Mouse (Mus musculus): ENCODE data around the gene Enpp6. TPM values are rescaled to one million over a fixed set of nuclear protein-coding genes. Genes with fewer than 3 reads are reported as not detected.

The Enpp6 gene
- polyA plus RNA-seq, 2 experiments = 0.17 to 0.20 TPM

DNA sequence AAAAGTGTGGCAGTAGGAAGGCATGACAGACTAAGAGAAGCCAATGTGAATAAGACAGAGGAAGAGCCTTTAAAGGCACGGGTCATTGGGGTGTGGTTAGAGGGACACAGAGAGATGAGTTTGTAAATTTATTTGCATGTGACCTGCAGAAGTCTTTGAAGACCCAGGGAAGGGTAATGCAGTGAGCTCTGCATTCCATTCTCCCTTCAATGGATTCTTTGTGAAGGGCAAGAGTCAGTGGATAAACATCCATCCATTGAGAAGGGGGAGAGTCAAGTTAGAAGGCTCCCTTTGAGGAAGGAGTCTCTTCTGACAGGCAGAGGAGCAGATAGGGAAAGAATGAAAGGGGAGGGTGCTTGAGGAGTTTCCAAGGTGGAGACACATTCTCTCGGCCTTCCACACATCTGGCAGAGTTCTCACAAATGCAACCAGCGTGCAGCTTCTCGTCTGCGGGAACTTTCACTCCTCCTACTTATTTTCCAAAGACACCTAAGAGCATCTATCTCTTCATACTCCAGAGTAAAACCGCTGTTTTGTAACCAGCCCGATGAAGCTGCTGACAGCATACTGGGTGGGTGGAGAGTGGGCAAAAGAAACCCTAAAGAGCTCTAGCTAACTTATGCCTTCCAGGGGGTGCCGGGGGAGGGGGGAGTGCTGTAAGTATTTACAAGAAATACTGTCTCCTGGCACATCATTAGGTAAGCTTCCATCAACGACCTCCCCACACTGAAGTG is 9.4 kb downstream of the Enpp6 start:
- Histone ChIP-seq H3K27me3 (ENCODE audit: control insufficient read depth, insufficient read depth, low read length) (no peaks in the 10 kb centered on the region), H3K27ac (no peak overlapping the region), H3K4me1 (replicated peaks; ENCODE audit: control insufficient read depth in 2 of 2, insufficient read depth in 2 of 2, low read length in 1 of 2) (no peaks in the 10 kb centered on the region), H3K36me3 (replicated peaks; ENCODE audit: control insufficient read depth, insufficient read depth, low read depth) (no peaks in the 10 kb centered on the region), H3K9ac (replicated peaks) (no peak overlapping the region), H3K4me2 (ENCODE audit: low read depth) (no peak overlapping the region), H3K4me3 (ENCODE audit: insufficient read depth in 1 of 2, low read depth in 2 of 2, low read length in 2 of 2) (no peak overlapping the region), H3K9me3 (ENCODE audit: control insufficient read depth, low read length) (no peaks in the 10 kb centered on the region)
- WGBS (ENCODE audit: insufficient replicate concordance) = 57% methylated on average over 9 of the region's 9 CpGs
- DNase-seq (ENCODE audit: low read depth in 3 of 3, low spot score in 3 of 3) (no peak), ATAC-seq (ENCODE audit: insufficient read depth) (no peak)
- TF ChIP-seq EP300 (IDR thresholded peaks at IDR 0.05; ENCODE audit: low read depth) = no peak
- TF ChIP-seq CTCF (IDR thresholded peaks at IDR 0.05; ENCODE audit: low read depth) = no peak

DNA sequence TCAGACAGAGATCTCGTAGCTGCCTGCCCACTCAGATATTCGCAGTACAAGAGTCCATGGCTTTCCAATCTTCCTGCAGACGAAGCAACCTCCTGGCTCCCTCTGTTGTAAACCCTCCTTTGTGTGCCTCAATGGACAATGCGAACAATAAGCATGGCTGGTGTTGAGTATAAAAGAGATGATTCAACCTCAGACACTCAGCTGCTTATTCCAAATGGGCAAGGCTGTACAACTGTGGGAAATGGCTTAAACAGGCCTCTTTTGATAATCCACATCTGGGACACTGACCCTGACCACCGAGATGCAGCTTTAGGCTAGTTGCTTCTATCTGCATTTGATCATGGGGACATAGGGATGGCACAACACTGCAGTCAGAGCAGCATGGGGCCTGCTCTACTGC is 19.0 kb downstream of the Enpp6 start:
- Histone ChIP-seq H3K27ac (no peak overlapping the region), H3K4me3 (ENCODE audit: insufficient read depth in 1 of 2, low read depth in 2 of 2, low read length in 2 of 2) (no peak overlapping the region), H3K27me3 (ENCODE audit: control insufficient read depth, insufficient read depth, low read length) (no peaks in the 10 kb centered on the region), H3K9ac (replicated peaks) (no peak overlapping the region), H3K9me3 (ENCODE audit: control insufficient read depth, low read length) (no peaks in the 10 kb centered on the region), H3K36me3 (replicated peaks; ENCODE audit: control insufficient read depth, insufficient read depth, low read depth) (no peaks in the 10 kb centered on the region), H3K4me2 (ENCODE audit: low read depth) (no peak overlapping the region), H3K4me1 (replicated peaks; ENCODE audit: control insufficient read depth in 2 of 2, insufficient read depth in 2 of 2, low read length in 1 of 2) (no peaks in the 10 kb centered on the region)
- WGBS (ENCODE audit: insufficient replicate concordance) = 65% methylated on average over 5 of the region's 5 CpGs
- ATAC-seq (ENCODE audit: insufficient read depth) (no peak), DNase-seq (ENCODE audit: low read depth in 3 of 3, low spot score in 3 of 3) (no peak)
- TF ChIP-seq CTCF (IDR thresholded peaks at IDR 0.05; ENCODE audit: low read depth) (no peak), EP300 (IDR thresholded peaks at IDR 0.05; ENCODE audit: low read depth) (no peak)

DNA sequence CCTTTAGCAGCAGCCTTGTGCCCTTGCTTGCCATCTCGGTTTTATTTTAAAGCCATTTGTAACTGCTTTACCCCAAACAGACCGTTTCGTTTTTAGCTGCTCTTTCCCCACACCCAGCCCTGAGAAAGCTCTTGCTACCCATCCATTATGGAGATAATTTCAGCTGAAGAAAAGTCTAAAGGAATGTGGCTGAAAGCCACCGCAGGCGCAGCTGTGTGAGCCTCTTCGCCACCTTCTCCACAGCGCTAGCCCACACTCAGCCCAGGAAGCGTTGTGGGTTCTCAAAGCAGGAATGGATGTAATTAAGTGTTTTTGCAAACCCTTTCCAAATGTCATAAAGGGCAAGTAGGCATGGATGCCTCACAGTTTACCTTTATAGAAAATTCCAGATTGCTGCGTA is 20.1 kb downstream of the Enpp6 start:
- DNase-seq (ENCODE audit: low read depth in 3 of 3, low spot score in 3 of 3) = no peak

DNA sequence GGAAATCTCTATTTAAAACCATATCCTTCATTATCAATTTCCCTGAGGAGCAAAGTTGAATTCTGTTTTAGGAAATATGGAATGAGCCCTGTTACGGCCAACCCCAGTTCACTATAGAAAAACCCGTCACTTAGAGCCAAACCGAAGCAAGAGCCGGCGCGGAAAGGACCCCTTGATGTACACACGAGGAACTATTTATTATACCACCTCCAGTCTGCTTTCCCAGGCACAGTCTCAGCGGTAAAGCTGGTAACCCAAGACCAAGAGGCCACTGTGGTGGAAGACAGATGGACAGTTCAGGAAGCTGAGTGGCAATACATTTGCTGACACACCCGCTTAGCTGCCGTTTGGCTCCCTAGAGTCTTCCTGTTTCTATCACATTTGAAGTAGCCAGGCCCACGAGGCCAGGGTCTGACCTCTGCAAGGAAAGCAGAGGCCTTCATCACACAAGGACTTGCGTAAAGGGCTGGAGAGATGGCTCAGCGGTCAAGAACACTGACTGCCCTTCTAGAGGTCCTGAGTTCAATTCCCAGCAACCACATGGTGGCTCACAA is 21.6 kb downstream of the Enpp6 start:
- no peak for TF ChIP-seq CTCF (IDR thresholded peaks at IDR 0.05; ENCODE audit: low read depth)
- no peak for TF ChIP-seq EP300 (IDR thresholded peaks at IDR 0.05; ENCODE audit: low read depth)
- ATAC-seq (ENCODE audit: insufficient read depth) (no peak), DNase-seq (ENCODE audit: low read depth in 3 of 3, low spot score in 3 of 3) (no peak)
- H3K4me1 ChIP-seq (replicated peaks; ENCODE audit: control insufficient read depth in 2 of 2, insufficient read depth in 2 of 2, low read length in 1 of 2) = no peaks in the 10 kb centered on the region
- H3K4me3 ChIP-seq (ENCODE audit: insufficient read depth in 1 of 2, low read depth in 2 of 2, low read length in 2 of 2) = no peak overlapping the region
- WGBS (ENCODE audit: insufficient replicate concordance) = 47% methylated on average over 13 of the region's 13 CpGs
- no peaks in the 10 kb centered on the region for H3K9me3 ChIP-seq (ENCODE audit: control insufficient read depth, low read length)
- H3K9ac ChIP-seq (replicated peaks) = no peak overlapping the region
- no peak overlapping the region for H3K4me2 ChIP-seq (ENCODE audit: low read depth)
- no peaks in the 10 kb centered on the region for H3K36me3 ChIP-seq (replicated peaks; ENCODE audit: control insufficient read depth, insufficient read depth, low read depth)
- H3K27me3 ChIP-seq (ENCODE audit: control insufficient read depth, insufficient read depth, low read length) = no peaks in the 10 kb centered on the region
- H3K27ac ChIP-seq = no peak overlapping the region

More for the DNA sequence above, 20.1 kb downstream of the Enpp6 start:
- Histone ChIP-seq H3K27ac (no peak overlapping the region), H3K9ac (replicated peaks) (no peak overlapping the region), H3K4me2 (ENCODE audit: low read depth) (no peak overlapping the region), H3K9me3 (ENCODE audit: control insufficient read depth, low read length) (no peaks in the 10 kb centered on the region), H3K4me3 (ENCODE audit: insufficient read depth in 1 of 2, low read depth in 2 of 2, low read length in 2 of 2) (no peak overlapping the region), H3K36me3 (replicated peaks; ENCODE audit: control insufficient read depth, insufficient read depth, low read depth) (no peaks in the 10 kb centered on the region), H3K27me3 (ENCODE audit: control insufficient read depth, insufficient read depth, low read length) (no peaks in the 10 kb centered on the region), H3K4me1 (replicated peaks; ENCODE audit: control insufficient read depth in 2 of 2, insufficient read depth in 2 of 2, low read length in 1 of 2) (no peaks in the 10 kb centered on the region)
- ATAC-seq (ENCODE audit: insufficient read depth) = no peak
- WGBS (ENCODE audit: insufficient replicate concordance) = 69% methylated on average over 9 of the region's 9 CpGs
- TF ChIP-seq EP300 (IDR thresholded peaks at IDR 0.05; ENCODE audit: low read depth) (no peak), CTCF (IDR thresholded peaks at IDR 0.05; ENCODE audit: low read depth) (no peak)

DNA sequence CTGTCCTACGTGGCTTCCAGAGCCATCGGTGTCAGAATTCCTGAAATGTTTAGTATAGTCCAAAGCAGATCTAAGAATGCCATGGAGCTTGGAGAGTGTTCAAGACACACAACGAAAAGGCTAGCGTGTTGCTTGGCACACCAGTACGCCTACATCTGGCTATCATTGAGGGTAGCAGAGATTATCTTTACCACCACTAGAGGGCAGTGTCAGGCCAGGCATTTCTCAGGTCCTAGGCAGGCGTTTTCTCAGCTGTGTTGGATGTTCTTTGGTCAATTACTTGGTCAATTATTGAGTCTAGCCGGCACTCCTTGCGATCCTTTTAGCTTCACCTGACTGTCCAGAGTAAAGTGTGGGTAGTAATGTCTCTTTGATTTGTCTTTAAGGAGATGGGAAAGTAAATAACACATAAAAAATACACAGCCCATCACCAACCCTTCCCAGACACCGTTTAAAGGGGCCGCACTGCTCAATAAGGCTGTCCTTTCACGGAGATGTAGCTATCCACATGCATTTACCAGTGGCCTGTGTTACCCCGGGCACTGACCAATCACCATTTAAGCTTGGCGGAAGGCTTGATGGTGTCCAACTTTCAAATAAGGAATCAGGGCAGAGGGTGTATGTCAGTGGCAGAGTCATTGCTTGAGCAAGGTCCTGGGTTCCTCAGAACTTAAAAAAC is 29.7 kb downstream of the Enpp6 start:
- Histone ChIP-seq H3K27ac (no peak overlapping the region), H3K36me3 (replicated peaks; ENCODE audit: control insufficient read depth, insufficient read depth, low read depth) (no peaks in the 10 kb centered on the region), H3K9me3 (ENCODE audit: control insufficient read depth, low read length) (no peaks in the 10 kb centered on the region), H3K9ac (replicated peaks) (no peak overlapping the region), H3K27me3 (ENCODE audit: control insufficient read depth, insufficient read depth, low read length) (no peaks in the 10 kb centered on the region), H3K4me1 (replicated peaks; ENCODE audit: control insufficient read depth in 2 of 2, insufficient read depth in 2 of 2, low read length in 1 of 2) (no peaks in the 10 kb centered on the region), H3K4me3 (ENCODE audit: insufficient read depth in 1 of 2, low read depth in 2 of 2, low read length in 2 of 2) (no peak overlapping the region), H3K4me2 (ENCODE audit: low read depth) (no peak overlapping the region)
- WGBS (ENCODE audit: insufficient replicate concordance) = 39% methylated on average over 13 of the region's 13 CpGs
- ATAC-seq (ENCODE audit: insufficient read depth) (no peak), DNase-seq (ENCODE audit: low read depth in 3 of 3, low spot score in 3 of 3) (peak; percentile 2 to 19 (median 15))
- no peak for TF ChIP-seq EP300 (IDR thresholded peaks at IDR 0.05; ENCODE audit: low read depth)
- peak; percentile 89 for TF ChIP-seq CTCF (IDR thresholded peaks at IDR 0.05; ENCODE audit: low read depth)

Measured in liver, embryonic 14.5 days (tissue).